Comparison of ENCODE assay signal across 12 mouse cellular contexts in the genomic region with DNA sequence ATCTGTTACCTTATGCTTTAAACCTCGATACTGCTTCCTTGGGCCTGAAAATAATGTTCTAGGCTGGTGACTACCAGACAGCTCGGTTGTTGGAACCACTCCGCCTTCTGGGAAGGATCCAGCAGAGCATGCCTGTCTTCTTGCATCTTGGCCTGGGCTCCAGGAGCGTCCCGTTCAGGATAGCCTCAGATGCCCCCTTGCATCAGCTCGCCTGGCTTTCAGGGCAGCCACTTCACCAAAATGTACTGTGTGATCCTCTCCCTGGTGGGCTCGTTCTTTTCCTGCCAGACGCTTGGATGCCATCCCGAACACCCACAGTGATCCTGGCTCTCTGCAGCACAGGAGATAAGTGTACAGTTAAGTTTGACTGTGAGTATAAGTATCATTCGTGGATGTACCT. TPM values are rescaled to one million over a fixed set of nuclear protein-coding genes. Genes with fewer than 3 reads are reported as not detected.
A peak's percentile ranks its signal among the peaks of the same experiment; 100 is the strongest.
DNase-seq lines count a peak whose midpoint lies in the region; ATAC-seq lines count a peak whose summit lies in the region.
"Had no signal": no experiment of that assay in that cellular context is flagged by ENCODE, and none has a peak within 500 bp of the region (broad histone marks: within the 10 kb centered on the region; RNA-seq: fewer than 3 reads in every experiment).

No protein-coding gene starts in this region.

- H3K36me3 ChIP-seq in macrophage (ENCODE audit: inconsistent target) = no peaks in the 10 kb centered on the region
- H3K36me3 ChIP-seq: embryonic facial prominence, embryonic 13.5 days; kidney, embryonic 15.5 days; midbrain, embryonic 10.5 days had no signal

- peak overlapping the region; percentile 75; the same call in 1 of the 2 replicates for H3K27ac ChIP-seq in macrophage
- H3K27ac ChIP-seq: embryonic facial prominence, embryonic 13.5 days; hindbrain, embryonic 14.5 days; kidney, embryonic 15.5 days; midbrain, embryonic 10.5 days had no signal

- DNase-seq in lung, postnatal 10 days = peak; percentile 24
- no peak for DNase-seq in lung, postnatal 14 days
- DNase-seq in cerebellum, adult 9-10 months = peak; percentile 76
- peak; percentile 77 for DNase-seq in gastrocnemius, postnatal 25 days
- DNase-seq in frontal cortex, adult 2 months (ENCODE audit: extremely low spot score in 1 of 2, low spot score in 1 of 2) = no peak
- DNase-seq: lung, adult 18-20 months had no signal

- H3K79me2 ChIP-seq in macrophage (ENCODE audit: inconsistent target) = no peaks in the 10 kb centered on the region

- WGBS in macrophage (ENCODE audit: missing documents) = 94% methylated on average over 10 of the region's 10 CpGs

- H3K4me3 ChIP-seq in macrophage (ENCODE audit: inconsistent target) = no peak overlapping the region
- H3K4me3 ChIP-seq: embryonic facial prominence, embryonic 13.5 days; kidney, embryonic 15.5 days; midbrain, embryonic 10.5 days had no signal

- ATAC-seq in activated CD4-positive, CD25-positive, alpha-beta regulatory T cell, adult 4 months = no peak

RNA-seq across cellular contexts. Expression of a gene that starts 25.6 kb away (rescaled TPM):
- 10 to 100 TPM; 27.6 to 29.6 TPM for total RNA-seq in gastrocnemius, postnatal 25 days (2021)
- total RNA-seq in macrophage (2018; cell fraction: chromatin; rRNA removed) = 1,000 to 10,000 TPM in 4 of 26 experiments, 100 to 1,000 TPM in 21, 10 to 100 TPM in 1; 93.5 to 1,701 (median 398) TPM
- 100 to 1,000 TPM; 118 to 679 (median 362) TPM for total RNA-seq in macrophage (2018; cell fraction: cytosol; rRNA removed)
- 1,000 to 10,000 TPM in 5 of 26 experiments, 100 to 1,000 TPM in 21; 190 to 1,621 (median 565) TPM for total RNA-seq in macrophage (2018; cell fraction: nucleus; rRNA removed)
- polyA plus RNA-seq in macrophage (2018) = 189 to 430 TPM (median 388 TPM) in 3 replicates
- 20.4 and 21.1 TPM in 2 replicates for polyA plus RNA-seq in frontal cortex, adult 2 months (2012; rRNA removed)
- 10 to 100 TPM; 44.1 to 45.6 TPM for polyA plus RNA-seq in activated CD4-positive, CD25-positive, alpha-beta regulatory T cell, adult 4 months (2017; shearing (Covaris generic))

Comparison
In these comparisons a context has a peak if more than half of its experiments do, and no peak if none do; other contexts are left out.
1. DNase-seq: peak in lung, postnatal 10 days (single experiment), cerebellum, adult 9-10 months (single experiment) and gastrocnemius, postnatal 25 days (single experiment); none in lung, postnatal 14 days (single experiment) and frontal cortex, adult 2 months (0 of 2).